Mouse (Mus musculus) ovary, adult 18-20 months (tissue): ENCODE measurements at regions not wholly inside any gene's neighbourhood (a gene's known extent, or its start where the extent isn't known, plus 50 kb on each side); places are given as distances from the start of the nearest gene placed in this dataset.

Experiments used
- DNase-seq: peaks from one replicate; pipeline ENCODE4 v3.0.0; 2022; ENCODE audit warnings: low spot score, mixed read lengths

- no peak for DNase-seq
These were observed 126.0 kb upstream of the Adra1b start for GRCm38 (mm10) chr11:44027046-44027445.

- no peak for DNase-seq
These were observed 145.1 kb upstream of the Adra1b start for GRCm38 (mm10) chr11:44046083-44046482.

- no peak for DNase-seq
These were observed 148.4 kb upstream of the Adra1b start for GRCm38 (mm10) chr11:44049253-44049976.

GRCm38 (mm10) chr11:44052481-44052880, 151.5 kb upstream of the Adra1b start:
- no peak for DNase-seq

GRCm38 (mm10) chr11:44062446-44062845, 161.4 kb upstream of the Adra1b start:
- DNase-seq, result no peak

GRCm38 (mm10) chr11:44066176-44066575, 165.2 kb upstream of the Adra1b start:
- DNase-seq, result no peak

GRCm38 (mm10) chr11:44083716-44084115, 182.7 kb upstream of the Adra1b start:
- no peak for DNase-seq

- DNase-seq, result no peak
These were observed 185.9 kb upstream of the Adra1b start for GRCm38 (mm10) chr11:44086951-44087350.

GRCm38 (mm10) chr11:44089514-44089913, 188.5 kb upstream of the Adra1b start:
- DNase-seq, result no peak

GRCm38 (mm10) chr11:44095280-44095679, 194.3 kb upstream of the Adra1b start:
- DNase-seq, result no peak

GRCm38 (mm10) chr11:44103188-44103840, 202.3 kb upstream of the Adra1b start:
- no peak for DNase-seq

- DNase-seq, result no peak
These were observed 202.8 kb upstream of the Adra1b start for GRCm38 (mm10) chr11:44103841-44104191.

- DNase-seq, result no peak
These were observed 205.2 kb upstream of the Adra1b start for GRCm38 (mm10) chr11:44106231-44106630.

- DNase-seq, result no peak
These were observed 210.5 kb upstream of the Adra1b start for GRCm38 (mm10) chr11:44111525-44111924.

- DNase-seq, result no peak
These were observed 226.1 kb upstream of the Adra1b start for GRCm38 (mm10) chr11:44127088-44127487.

- peak; percentile 2 for DNase-seq
These were observed 227.5 kb upstream of the Adra1b start for GRCm38 (mm10) chr11:44128481-44128880.

GRCm38 (mm10) chr11:44133244-44133643, 232.2 kb upstream of the Adra1b start:
- no peak for DNase-seq

- DNase-seq, result no peak
These were observed 235.0 kb upstream of the Adra1b start for GRCm38 (mm10) chr11:44136024-44136423.

- no peak for DNase-seq
These were observed 242.0 kb upstream of the Adra1b start for GRCm38 (mm10) chr11:44142996-44143395.

GRCm38 (mm10) chr11:44144477-44144876, 243.5 kb upstream of the Adra1b start:
- no peak for DNase-seq

GRCm38 (mm10) chr11:44146419-44146818, 245.4 kb upstream of the Adra1b start:
- DNase-seq, result no peak

- no peak for DNase-seq
These were observed 246.3 kb upstream of the Il12b start for GRCm38 (mm10) chr11:44153576-44153975.

GRCm38 (mm10) chr11:44155591-44155990, 244.3 kb upstream of the Il12b start:
- DNase-seq, result no peak

GRCm38 (mm10) chr11:44156081-44156480, 243.8 kb upstream of the Il12b start:
- DNase-seq, result no peak
